Mouse (Mus musculus) forebrain, embryonic 14.5 days (tissue): Measurements from ENCODE around the gene Usp5. TPM values are rescaled to one million over a fixed set of nuclear protein-coding genes. Genes with fewer than 3 reads are reported as not detected.

Source experiments
- ATAC-seq: fragments of 200-750 bp; cut with Nextera tagmentation; 2 replicates; pipeline ENCODE4 v1.8.0; 2017; ENCODE audit warnings: mild to moderate bottlenecking, moderate library complexity
- DNase-seq: peaks from one replicate; pipeline ENCODE4 v3.0.0-alpha.2; 2015; ENCODE audit warnings: low spot score
- H3K27ac ChIP-seq: fragments of 300-500 bp; sonication (generic); 2 replicates; pipeline ENCODE4 v1.5.1; 2014; ENCODE audit warnings: low read depth, mild to moderate bottlenecking, control low read depth, low read length, moderate library complexity
- H3K27me3 ChIP-seq: fragments of 300-500 bp; sonication (generic); replicated peaks from 2 replicates; pipeline ENCODE4 v1.6.1; 2014; ENCODE audit warnings: low read length, control low read depth, mixed read lengths; ENCODE audit not compliant: control insufficient read depth, insufficient read depth
- H3K36me3 ChIP-seq: fragments of 300-500 bp; sonication (generic); 2 replicates; pipeline ENCODE4 v1.6.1; 2014; ENCODE audit warnings: low read length, control low read depth; ENCODE audit not compliant: control insufficient read depth, insufficient read depth
- H3K4me1 ChIP-seq: fragments of 300-500 bp; sonication (generic); 2 replicates; pipeline ENCODE4 v1.6.1; 2014; ENCODE audit warnings: antibody characterized with exemption, low read length, control low read depth; ENCODE audit not compliant: control insufficient read depth, insufficient read depth
- H3K4me2 ChIP-seq: fragments of 300-500 bp; sonication (generic); 2 replicates; pipeline ENCODE4 v1.6.1; 2014; ENCODE audit warnings: mild to moderate bottlenecking, control low read depth, low read length
- H3K4me3 ChIP-seq: fragments of 300-500 bp; sonication (generic); 2 replicates; pipeline ENCODE4 v1.5.1; 2014; ENCODE audit warnings: low read depth, low read length, control low read depth
- H3K9ac ChIP-seq: fragments of 300-500 bp; sonication (generic); 2 replicates; pipeline ENCODE4 v1.6.1; 2014; ENCODE audit warnings: mild to moderate bottlenecking, low read length, control low read depth, moderate library complexity
- H3K9me3 ChIP-seq: fragments of 300-500 bp; sonication (generic); replicated peaks from 2 replicates; pipeline ENCODE4 v1.6.1; 2016; ENCODE audit warnings: low read length, control low read depth, mixed read lengths; ENCODE audit not compliant: control insufficient read depth
- WGBS: fragments of 180-500 bp; shearing (Covaris S2); extraction: QIAGEN DNeasy Blood & Tissue Kit; methylation state at CpG from one replicate; pipeline ENCODE4 v1.1.7; 2014; 5-methylcytosine and 5-hydroxymethylcytosine counted together
- polyA plus RNA-seq: library from polyadenylated mRNA; unstranded; fragments of >200 nt; fragmentation: Nextera tagmentation; extraction: Ambion mirVana; gene quantifications from 2 replicates; pipeline ENCODE4 v1.2.1, GENCODE M21; 2014

Usp5 gene
- polyA plus RNA-seq, 1 experiment from 2014 or later, result 154 TPM

GRCm38 (mm10) chr6:124861266-124861665 lies 32.0 kb upstream of the Usp5 start:
- H3K36me3 ChIP-seq, result 0 out of 2 replicates have a peak, but pooled peaks cover 10% of the 10 kb centered on the region
- H3K9ac ChIP-seq, result peak overlapping the region; percentile 41; the same call in 1 of the 2 replicates
- H3K4me2 ChIP-seq, result peak overlapping the region; percentile 77
- no peaks in the 10 kb centered on the region for H3K27me3 ChIP-seq
- DNase-seq (no peak), ATAC-seq (no peak)
- H3K4me1 ChIP-seq, result peaks cover 30% of the 10 kb centered on the region
- no peak overlapping the region; the same call in 1 of the 2 replicates for H3K27ac ChIP-seq
- 77% methylated on average over 19 of the region's 19 CpGs for WGBS
- H3K9me3 ChIP-seq, result no peaks in the 10 kb centered on the region
- H3K4me3 ChIP-seq, result 0 out of 2 replicates have a peak overlapping the region, but pooled peaks have one; percentile 60

GRCm38 (mm10) chr6:124860511-124860910 lies 31.2 kb upstream of the Usp5 start:
- ATAC-seq (no peak), DNase-seq (no peak)
- Histone ChIP-seq H3K4me1 (peaks cover 33% of the 10 kb centered on the region), H3K4me2 (no peak overlapping the region; the same call in 1 of the 2 replicates), H3K4me3 (no peak overlapping the region), H3K9ac (peak overlapping the region; percentile 47), H3K9me3 (no peaks in the 10 kb centered on the region), H3K36me3 (0 out of 2 replicates have a peak, but pooled peaks cover 10% of the 10 kb centered on the region), H3K27me3 (no peaks in the 10 kb centered on the region), H3K27ac (no peak overlapping the region)
- WGBS, result 77% methylated on average over 9 of the region's 9 CpGs

GRCm38 (mm10) chr6:124859725-124860124 lies 30.4 kb upstream of the Usp5 start:
- no peak overlapping the region for H3K4me3 ChIP-seq
- WGBS, result 10% methylated on average over 12 of the region's 12 CpGs

GRCm38 (mm10) chr6:124858561-124859318 lies 29.5 kb upstream of the Usp5 start:
- H3K4me2 ChIP-seq, result 0 out of 2 replicates have a peak overlapping the region, but pooled peaks have one; percentile 78
- no peak for DNase-seq
- no peak for ATAC-seq
- peak overlapping the region; percentile 93; the same call in 1 of the 2 replicates for H3K9ac ChIP-seq
- H3K4me3 ChIP-seq, result no peak overlapping the region
- no peaks in the 10 kb centered on the region for H3K9me3 ChIP-seq
- WGBS, result 79% methylated on average over 28 of the region's 28 CpGs
- peaks cover 17% of the 10 kb centered on the region for H3K36me3 ChIP-seq
- no peaks in the 10 kb centered on the region for H3K27me3 ChIP-seq
- peaks cover 28% of the 10 kb centered on the region for H3K4me1 ChIP-seq
- H3K27ac ChIP-seq, result no peak overlapping the region

More at GRCm38 (mm10) chr6:124859725-124860124, 30.4 kb upstream of the Usp5 start:
- ATAC-seq (0 out of 2 replicates have a peak, but pooled peaks have one; percentile 2), DNase-seq (peak; percentile 83)
- Histone ChIP-seq H3K4me2 (peak overlapping the region; percentile 31), H3K36me3 (0 out of 2 replicates have a peak, but pooled peaks cover 12% of the 10 kb centered on the region), H3K9ac (peak overlapping the region; percentile 47), H3K4me1 (peaks cover 31% of the 10 kb centered on the region), H3K9me3 (no peaks in the 10 kb centered on the region), H3K27ac (peak overlapping the region; percentile 58; the same call in 1 of the 2 replicates), H3K27me3 (no peaks in the 10 kb centered on the region)

- peak overlapping the region; percentile 98; the same call in 1 of the 2 replicates for H3K27ac ChIP-seq
- H3K9me3 ChIP-seq, result no peaks in the 10 kb centered on the region
- 28% methylated on average over 26 of the region's 26 CpGs for WGBS
- no peaks in the 10 kb centered on the region for H3K27me3 ChIP-seq
- H3K9ac ChIP-seq, result peak overlapping the region; percentile 93
- peaks cover 23% of the 10 kb centered on the region for H3K36me3 ChIP-seq
- peak overlapping the region; percentile 78 for H3K4me2 ChIP-seq
- H3K4me1 ChIP-seq, result peaks cover 28% of the 10 kb centered on the region
- DNase-seq, result no peak
- H3K4me3 ChIP-seq, result peak overlapping the region; percentile 75
- no peak for ATAC-seq
Observed at GRCm38 (mm10) chr6:124857840-124858530, 28.7 kb upstream of the Usp5 start.

GRCm38 (mm10) chr6:124856916-124857839 lies 27.9 kb upstream of the Usp5 start, which contains the start of gene P3h3:
TSS of gene P3h3 (minus strand) at chr6:124857752.
- peak; percentile 87 for ATAC-seq
- under 1% methylated on average over 85 of the region's 86 CpGs for WGBS
- Histone ChIP-seq H3K4me2 (peak within 1 kb of the TSS; percentile 78), H3K4me1 (peaks cover 21% of the 10 kb centered on the region), H3K27ac (peak within 1 kb of the TSS; percentile 98), H3K27me3 (no peaks in the 10 kb centered on the region), H3K9ac (peak within 1 kb of the TSS; percentile 93), H3K36me3 (peaks cover 31% of the 10 kb centered on the region), H3K9me3 (no peaks in the 10 kb centered on the region), H3K4me3 (peak within 1 kb of the TSS; percentile 75)
- peak; percentile 90 for DNase-seq

GRCm38 (mm10) chr6:124856321-124856720 lies 27.0 kb upstream of the Usp5 start:
- no peaks in the 10 kb centered on the region for H3K27me3 ChIP-seq
- H3K4me3 ChIP-seq, result peak overlapping the region; percentile 75
- peak overlapping the region; percentile 93 for H3K9ac ChIP-seq
- no peaks in the 10 kb centered on the region for H3K9me3 ChIP-seq
- peak; percentile 74 for DNase-seq
- peak overlapping the region; percentile 78 for H3K4me2 ChIP-seq
- 3% methylated on average over 14 of the region's 14 CpGs for WGBS
- H3K36me3 ChIP-seq, result peaks cover 34% of the 10 kb centered on the region
- H3K4me1 ChIP-seq, result peaks cover 20% of the 10 kb centered on the region
- peak; percentile 55 for ATAC-seq
- peak overlapping the region; percentile 98 for H3K27ac ChIP-seq

- no peak overlapping the region for H3K27ac ChIP-seq
- no peak overlapping the region for H3K4me2 ChIP-seq
- peaks cover 34% of the 10 kb centered on the region for H3K36me3 ChIP-seq
- H3K4me3 ChIP-seq, result no peak overlapping the region
- ATAC-seq (no peak), DNase-seq (no peak)
- no peaks in the 10 kb centered on the region for H3K9me3 ChIP-seq
- WGBS, result 79% methylated on average over 12 of the region's 12 CpGs
- no peak overlapping the region for H3K9ac ChIP-seq
- H3K27me3 ChIP-seq, result no peaks in the 10 kb centered on the region
- H3K4me1 ChIP-seq, result peaks cover 15% of the 10 kb centered on the region
Observed at GRCm38 (mm10) chr6:124854647-124855046, 25.4 kb upstream of the Usp5 start.
